Mouse (Mus musculus) midbrain, embryonic 11.5 days (tissue): Measurements from ENCODE around the gene Cxcr5. TPM values are rescaled to one million over a fixed set of nuclear protein-coding genes. Genes with fewer than 3 reads are reported as not detected.
"Not testable (repeated sequence)": the region's sequence is repeated elsewhere in the genome, so short reads cannot be mapped to it uniquely, and the experiment has no call there.

Experiments
- ATAC-seq: fragments of 200-750 bp; cut with Nextera tagmentation; 2 replicates; pipeline ENCODE4 v1.8.0; 2017; ENCODE audit warnings: moderate TSS enrichment, moderate library complexity; ENCODE audit not compliant: low FRiP score
- DNase-seq: peaks from one replicate; pipeline ENCODE4 v3.0.0; 2015; ENCODE audit warnings: low spot score; ENCODE audit errors: missing footprints
- H3K27ac ChIP-seq: fragments of 300-500 bp; sonication (generic); 2 replicates; pipeline ENCODE4 v1.5.1; 2014; ENCODE audit warnings: low read depth, low read length
- H3K27me3 ChIP-seq: fragments of 300-500 bp; sonication (generic); 2 replicates; pipeline ENCODE4 v1.6.1; 2014; ENCODE audit warnings: mild to moderate bottlenecking, low read length, moderate library complexity, mixed read lengths; ENCODE audit not compliant: control insufficient read depth, insufficient read depth
- H3K36me3 ChIP-seq: fragments of 300-500 bp; sonication (generic); 2 replicates; pipeline ENCODE4 v1.6.1; 2014; ENCODE audit warnings: mild to moderate bottlenecking, low read length, moderate library complexity, mixed read lengths; ENCODE audit not compliant: control insufficient read depth, insufficient read depth
- H3K4me1 ChIP-seq: fragments of 300-500 bp; sonication (generic); 2 replicates; pipeline ENCODE4 v1.6.1; 2014; ENCODE audit warnings: low read length; ENCODE audit not compliant: control insufficient read depth, insufficient read depth
- H3K4me2 ChIP-seq: fragments of 300-500 bp; sonication (generic); 2 replicates; pipeline ENCODE4 v1.6.1; 2014; ENCODE audit warnings: mild to moderate bottlenecking, moderate library complexity
- H3K4me3 ChIP-seq: fragments of 300-500 bp; sonication (generic); 2 replicates; pipeline ENCODE4 v1.5.1; 2014; ENCODE audit warnings: low read depth, low read length
- H3K9ac ChIP-seq: fragments of 300-500 bp; sonication (generic); 2 replicates; pipeline ENCODE4 v1.6.1; 2014; ENCODE audit warnings: low read length
- H3K9me3 ChIP-seq: fragments of 300-500 bp; sonication (generic); 2 replicates; pipeline ENCODE4 v1.6.1; 2016; ENCODE audit warnings: low read length; ENCODE audit not compliant: control insufficient read depth
- WGBS: fragments of 180-500 bp; shearing (Covaris S2); extraction: QIAGEN DNeasy Blood & Tissue Kit; methylation state at CpG from one replicate; pipeline ENCODE4 v1.1.7; 2014; 5-methylcytosine and 5-hydroxymethylcytosine counted together
- polyA plus RNA-seq: library from polyadenylated mRNA; unstranded; fragments of >200 nt; fragmentation: Nextera tagmentation; extraction: Ambion mirVana; gene quantifications from 2 replicates; pipeline ENCODE4 v1.2.1, GENCODE M21; 2014

Cxcr5 gene
- polyA plus RNA-seq, 1 experiment from 2014 or later: 0.10 TPM

DNA sequence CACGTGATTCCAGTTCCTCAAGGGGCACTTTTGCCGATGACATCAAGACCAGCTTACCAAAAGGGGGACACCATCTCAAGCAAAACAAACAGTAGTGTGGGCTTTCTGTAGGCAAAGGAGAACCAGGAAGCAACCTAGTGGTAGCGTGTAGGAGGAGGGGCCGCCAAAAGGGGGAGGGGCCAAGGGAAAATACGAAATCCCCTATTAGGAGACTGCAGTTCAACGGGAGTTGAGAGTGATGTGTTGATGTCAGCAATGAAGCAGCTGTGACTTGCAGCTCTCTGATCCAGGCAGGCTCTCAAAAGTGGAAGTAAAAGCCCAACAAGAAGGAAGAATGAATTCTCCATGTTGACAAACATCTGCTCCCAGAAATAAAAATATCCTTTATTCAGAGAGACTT lies 17.7 kb upstream of the Cxcr5 start:
- H3K36me3 ChIP-seq: no peaks in the 10 kb centered on the region
- DNase-seq (no peak), ATAC-seq (no peak)
- H3K4me3 ChIP-seq: no peak overlapping the region
- no peaks in the 10 kb centered on the region for H3K27me3 ChIP-seq
- WGBS: 47% methylated on average over 6 of the region's 6 CpGs
- H3K4me2 ChIP-seq: no peak overlapping the region
- H3K4me1 ChIP-seq: no peaks in the 10 kb centered on the region
- no peak overlapping the region for H3K27ac ChIP-seq
- H3K9ac ChIP-seq: no peak overlapping the region
- no peaks in the 10 kb centered on the region; the same call in 1 of the 2 replicates for H3K9me3 ChIP-seq

DNA sequence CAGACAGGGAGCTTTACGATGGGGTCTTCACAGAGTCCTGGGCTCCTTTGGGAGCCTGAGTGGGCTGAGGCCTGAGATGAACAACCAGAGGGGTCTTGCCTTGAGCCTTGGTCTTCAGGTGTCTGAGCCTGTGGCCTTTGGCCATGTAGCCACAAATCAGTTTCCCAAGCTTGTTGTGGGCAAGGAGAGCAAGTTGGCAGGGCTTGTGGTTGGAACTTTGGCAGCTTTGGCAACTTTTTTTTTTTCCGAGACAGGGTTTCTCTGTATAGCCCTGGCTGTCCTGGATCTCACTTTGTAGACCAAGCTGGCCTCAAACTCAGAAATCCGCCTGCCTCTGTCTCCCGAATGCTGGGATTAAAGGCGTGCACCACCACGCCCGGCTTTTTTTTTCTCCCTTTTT lies 14.4 kb upstream of the Cxcr5 start:
- 94% methylated on average over 7 of the region's 7 CpGs for WGBS
- H3K9me3 ChIP-seq, H3K4me1 ChIP-seq, ATAC-seq, H3K9ac ChIP-seq, DNase-seq, H3K36me3 ChIP-seq, H3K27ac ChIP-seq, H3K27me3 ChIP-seq, H3K4me2 ChIP-seq, H3K4me3 ChIP-seq: not testable (repeated sequence)

DNA sequence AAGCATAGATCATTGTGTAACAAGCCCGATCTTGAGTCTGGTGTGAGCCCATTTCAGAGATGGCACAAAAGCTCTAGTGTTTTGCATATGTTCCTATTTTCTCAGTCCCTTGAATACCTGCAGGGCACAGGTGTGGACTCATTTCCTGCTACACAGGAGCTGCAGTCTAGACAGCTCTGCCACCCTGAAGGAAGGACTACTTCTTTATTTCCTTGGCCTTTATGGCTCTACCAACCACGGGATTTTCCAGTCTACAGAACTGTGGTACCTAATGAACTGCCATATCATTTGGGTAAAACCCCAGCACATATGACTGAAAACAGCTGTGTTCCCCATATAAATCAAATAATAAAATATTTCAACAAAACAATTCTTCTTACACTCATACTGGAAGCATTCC lies 13.4 kb upstream of the Cxcr5 start:
- no peaks in the 10 kb centered on the region for H3K4me1 ChIP-seq
- ATAC-seq (no peak), DNase-seq (no peak)
- no peak overlapping the region for H3K4me3 ChIP-seq
- H3K27me3 ChIP-seq: no peaks in the 10 kb centered on the region
- H3K9me3 ChIP-seq: no peaks in the 10 kb centered on the region
- no peaks in the 10 kb centered on the region for H3K36me3 ChIP-seq
- H3K27ac ChIP-seq: no peak overlapping the region
- 88% methylated on average over 2 of the region's 2 CpGs for WGBS
- H3K4me2 ChIP-seq: no peak overlapping the region
- H3K9ac ChIP-seq: no peak overlapping the region

GRCm38 (mm10) chr9:44573306-44573705 lies 11.6 kb upstream of the Cxcr5 start:
- no peaks in the 10 kb centered on the region for H3K36me3 ChIP-seq
- H3K4me1 ChIP-seq: no peaks in the 10 kb centered on the region
- H3K9ac ChIP-seq: no peak overlapping the region
- ATAC-seq (no peak), DNase-seq (no peak)
- no peaks in the 10 kb centered on the region for H3K9me3 ChIP-seq
- WGBS: 83% methylated on average over 4 of the region's 4 CpGs
- H3K4me3 ChIP-seq: no peak overlapping the region
- H3K27ac ChIP-seq: no peak overlapping the region
- no peaks in the 10 kb centered on the region for H3K27me3 ChIP-seq
- H3K4me2 ChIP-seq: no peak overlapping the region

DNA sequence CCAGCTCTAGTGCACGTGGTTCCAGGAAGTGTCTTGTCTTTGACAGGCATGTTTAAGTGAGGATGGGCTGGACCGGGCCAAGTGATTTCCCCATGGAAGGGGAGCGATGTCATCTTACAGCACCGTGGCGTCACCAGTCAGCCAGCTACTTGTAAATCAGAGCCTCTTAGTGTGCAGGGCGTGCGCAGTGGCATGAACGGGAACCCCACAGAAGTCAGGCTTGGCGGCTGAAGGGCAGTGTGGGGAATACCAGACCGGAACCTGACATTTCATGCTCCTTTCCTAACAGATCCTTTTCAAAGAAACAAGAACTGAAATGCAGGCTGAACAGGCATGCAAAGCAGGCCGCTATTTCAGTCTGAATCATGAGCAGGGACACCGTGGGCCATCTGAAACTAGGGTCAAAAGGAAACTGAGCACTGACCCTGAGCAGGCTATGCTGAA lies 9.3 kb upstream of the Cxcr5 start:
- Histone ChIP-seq H3K9ac (no peak overlapping the region), H3K4me3 (no peak overlapping the region), H3K27me3 (no peaks in the 10 kb centered on the region), H3K36me3 (no peaks in the 10 kb centered on the region), H3K27ac (no peak overlapping the region), H3K4me2 (no peak overlapping the region), H3K9me3 (no peaks in the 10 kb centered on the region), H3K4me1 (no peaks in the 10 kb centered on the region; the same call in 1 of the 2 replicates)
- ATAC-seq: no peak
- WGBS: 87% methylated on average over 12 of the region's 12 CpGs
- DNase-seq: no peak

DNA sequence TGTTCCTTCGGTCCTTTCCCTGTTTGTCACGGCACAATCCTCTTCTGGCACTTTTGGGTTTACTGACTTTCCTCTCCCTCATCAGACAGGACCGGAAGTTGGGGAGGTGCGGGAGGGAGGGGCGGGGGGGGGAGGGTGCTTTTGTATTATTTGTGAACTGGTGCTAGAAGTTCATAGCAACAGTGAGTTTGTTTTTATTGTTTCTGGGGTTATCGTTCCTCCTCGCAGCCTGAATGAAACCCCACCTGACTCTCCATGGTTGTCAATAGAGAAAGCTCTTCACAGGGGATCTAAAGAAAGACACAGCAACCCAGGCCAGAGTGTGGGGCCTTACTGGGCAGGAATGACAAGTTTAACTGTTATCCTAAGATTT lies 6.4 kb upstream of the Cxcr5 start:
- Histone ChIP-seq H3K9me3 (no peaks in the 10 kb centered on the region), H3K27ac (no peak overlapping the region), H3K36me3 (no peaks in the 10 kb centered on the region), H3K27me3 (no peaks in the 10 kb centered on the region), H3K4me1 (peaks cover 5% of the 10 kb centered on the region; the same call in 1 of the 2 replicates), H3K4me2 (no peak overlapping the region), H3K9ac (no peak overlapping the region), H3K4me3 (no peak overlapping the region)
- ATAC-seq (no peak), DNase-seq (no peak)
- WGBS: 37% methylated on average over 7 of the region's 7 CpGs

DNA sequence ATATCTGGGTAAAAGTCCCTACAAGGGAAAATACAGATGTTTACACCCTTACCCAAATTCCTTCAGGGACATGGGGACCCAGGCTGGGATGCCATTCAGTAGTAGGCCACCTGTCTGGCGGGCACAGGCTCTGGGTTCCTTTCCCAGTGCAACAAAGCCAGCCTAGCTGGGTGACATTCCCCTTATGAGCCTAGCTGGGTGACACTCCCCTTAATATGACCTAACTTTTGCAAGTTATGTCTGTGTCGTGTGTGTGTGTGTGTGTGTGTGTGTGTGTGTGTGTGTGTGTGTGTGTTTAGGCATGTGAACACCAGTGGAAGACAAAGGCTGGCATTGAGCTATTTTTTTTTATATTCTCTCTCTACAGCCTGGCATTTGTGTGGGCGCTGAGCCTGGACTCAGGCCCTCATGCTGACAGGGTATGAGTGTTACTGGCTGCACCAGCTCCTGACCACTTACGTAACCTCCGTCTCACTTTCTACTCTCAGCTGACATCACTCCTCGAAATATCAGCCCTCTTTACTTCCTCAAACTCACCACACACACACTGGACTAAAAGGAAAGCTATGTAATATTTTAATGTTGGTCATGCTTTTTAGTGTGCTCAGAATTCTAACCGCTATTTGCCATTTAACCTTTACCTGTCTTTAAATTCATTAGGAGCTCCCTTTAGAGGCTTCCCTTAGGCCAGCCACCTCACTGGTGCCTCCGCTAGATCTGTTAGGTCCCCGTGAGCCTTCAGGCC lies 5.8 kb upstream of the Cxcr5 start:
- 83% methylated on average over 9 of the region's 9 CpGs for WGBS
- DNase-seq: no peak
- no peak overlapping the region for H3K27ac ChIP-seq
- H3K4me3 ChIP-seq: no peak overlapping the region
- peaks cover 5% of the 10 kb centered on the region; the same call in 1 of the 2 replicates for H3K4me1 ChIP-seq
- no peak for ATAC-seq
- no peak overlapping the region for H3K9ac ChIP-seq
- no peak overlapping the region for H3K4me2 ChIP-seq
- no peaks in the 10 kb centered on the region for H3K36me3 ChIP-seq
- no peaks in the 10 kb centered on the region for H3K27me3 ChIP-seq
- H3K9me3 ChIP-seq: no peaks in the 10 kb centered on the region

DNA sequence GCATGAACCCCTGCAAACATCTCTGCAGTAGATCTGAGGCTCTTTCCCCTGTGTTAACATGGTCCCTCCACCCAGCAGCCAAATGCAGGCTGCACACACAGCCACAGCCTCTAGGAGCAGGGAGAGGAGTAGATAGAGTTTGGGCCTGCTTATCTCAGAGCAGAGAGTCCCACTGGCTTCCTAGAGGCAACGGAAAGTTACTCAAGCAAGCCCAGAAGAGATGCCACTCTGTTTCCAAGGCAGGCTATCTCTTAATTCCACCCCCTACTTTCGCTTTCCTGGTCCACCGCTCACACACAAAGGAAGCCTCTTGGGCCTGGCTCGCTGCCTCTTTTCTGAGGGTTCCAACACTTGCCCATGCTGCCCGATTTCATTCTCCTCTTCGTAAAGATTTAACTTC lies 3.7 kb upstream of the Cxcr5 start:
- Histone ChIP-seq H3K36me3 (no peaks in the 10 kb centered on the region), H3K4me2 (no peak overlapping the region), H3K9me3 (no peaks in the 10 kb centered on the region), H3K27me3 (no peaks in the 10 kb centered on the region), H3K4me3 (no peak overlapping the region), H3K9ac (no peak overlapping the region), H3K27ac (no peak overlapping the region), H3K4me1 (peaks cover 5% of the 10 kb centered on the region; the same call in 1 of the 2 replicates)
- WGBS: 18% methylated on average over 6 of the region's 6 CpGs
- ATAC-seq (no peak), DNase-seq (no peak)

DNA sequence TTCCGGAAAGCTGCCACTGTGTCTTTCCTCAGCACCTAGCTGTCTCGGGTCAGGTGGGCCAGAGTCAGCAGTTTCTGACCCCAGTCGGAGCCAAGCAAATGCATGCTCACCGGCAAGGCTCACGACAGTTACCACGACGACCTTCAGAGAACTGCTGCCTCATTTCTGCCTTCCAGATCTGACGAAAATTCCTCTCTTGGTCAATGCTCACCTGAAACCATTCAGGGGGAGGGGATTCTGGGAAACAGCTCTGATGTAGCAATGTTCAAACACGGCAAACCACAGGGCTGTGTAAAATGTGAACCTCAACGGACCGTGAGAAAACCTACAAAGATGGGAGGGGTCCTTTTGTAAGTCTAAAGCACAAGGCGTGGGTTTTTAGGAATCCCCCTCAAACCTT lies 1.3 kb upstream of the Cxcr5 start:
- Histone ChIP-seq H3K36me3 (no peaks in the 10 kb centered on the region), H3K4me3 (no peak overlapping the region), H3K27me3 (no peaks in the 10 kb centered on the region), H3K9me3 (no peaks in the 10 kb centered on the region), H3K4me1 (peaks cover 5% of the 10 kb centered on the region; the same call in 1 of the 2 replicates), H3K27ac (no peak overlapping the region), H3K9ac (no peak overlapping the region), H3K4me2 (no peak overlapping the region)
- 57% methylated on average over 12 of the region's 12 CpGs for WGBS
- DNase-seq (no peak), ATAC-seq (no peak)
